Mouse (Mus musculus): ENCODE data around the gene Pnlip. TPM values are rescaled to one million over a fixed set of nuclear protein-coding genes. Genes with fewer than 3 reads are reported as not detected.

The Pnlip gene
- total and polyA plus RNA-seq, 3 experiments = not detected

- H3K36me3 ChIP-seq (ENCODE audit: control insufficient read depth in 1 of 2, insufficient read depth in 2 of 2, low read length in 2 of 2) = no peaks in the 10 kb centered on the region
- H3K27ac ChIP-seq (ENCODE audit: control insufficient read depth, low read depth, low read length) = no peak overlapping the region
- H3K4me1 ChIP-seq (ENCODE audit: control insufficient read depth in 1 of 2, insufficient read depth in 2 of 2, low read length in 2 of 2) = no peaks in the 10 kb centered on the region
- H3K9me3 ChIP-seq (replicated peaks; ENCODE audit: insufficient read depth, low read length) = no peaks in the 10 kb centered on the region
- H3K27me3 ChIP-seq (ENCODE audit: control insufficient read depth in 1 of 2, insufficient read depth in 2 of 2, low read length in 2 of 2) = no peaks in the 10 kb centered on the region
- H3K9ac ChIP-seq (ENCODE audit: control insufficient read depth, low read depth, low read length, poor library complexity, severe bottlenecking) = no peak overlapping the region
- H3K79me2 ChIP-seq (ENCODE audit: control insufficient read depth, insufficient read depth, low read length, poor library complexity) = no peaks in the 10 kb centered on the region
- no peak overlapping the region for H3K4me3 ChIP-seq (ENCODE audit: control insufficient read depth in 1 of 2, insufficient read depth in 1 of 2, low read depth in 2 of 2, low read length in 2 of 2)
- no peak for TF ChIP-seq TBP (IDR thresholded peaks at IDR 0.05; ENCODE audit: low read depth, low read length)
- no peak for DNase-seq (ENCODE audit: low read depth, low spot score)
Observed at GRCm38 (mm10) chr19:58650036-58650435, 2.3 kb upstream of the Pnlip start.

GRCm38 (mm10) chr19:58662098-58662497 lies 9.8 kb downstream of the Pnlip start:
- H3K9ac ChIP-seq (ENCODE audit: control insufficient read depth, low read depth, low read length, poor library complexity, severe bottlenecking) = no peak overlapping the region
- no peaks in the 10 kb centered on the region for H3K79me2 ChIP-seq (ENCODE audit: control insufficient read depth, insufficient read depth, low read length, poor library complexity)
- no peaks in the 10 kb centered on the region for H3K4me1 ChIP-seq (ENCODE audit: control insufficient read depth in 1 of 2, insufficient read depth in 2 of 2, low read length in 2 of 2)
- H3K27me3 ChIP-seq (ENCODE audit: control insufficient read depth in 1 of 2, insufficient read depth in 2 of 2, low read length in 2 of 2) = no peaks in the 10 kb centered on the region
- peak; percentile 6 for DNase-seq (ENCODE audit: low read depth, low spot score)
- H3K36me3 ChIP-seq (ENCODE audit: control insufficient read depth in 1 of 2, insufficient read depth in 2 of 2, low read length in 2 of 2) = no peaks in the 10 kb centered on the region
- no peaks in the 10 kb centered on the region for H3K9me3 ChIP-seq (replicated peaks; ENCODE audit: insufficient read depth, low read length)
- no peak for TF ChIP-seq ZMIZ1 (IDR thresholded peaks at IDR 0.05; ENCODE audit: low read depth, low read length)
- TF ChIP-seq E2F4 (IDR thresholded peaks at IDR 0.05; ENCODE audit: borderline replicate concordance, low read depth, low read length) = no peak
- TF ChIP-seq ELF1 (IDR thresholded peaks at IDR 0.05; ENCODE audit: low read depth, low read length) = no peak
- peak in 1 of 3 experiments; percentile 4; a peak in 1 of 6 replicates for TF ChIP-seq CTCF (IDR thresholded peaks at IDR 0.05 in 2 of 3, conservative IDR thresholded peaks at IDR 0.05 in 1 of 3; ENCODE audit: control insufficient read depth in 1 of 3, insufficient read depth in 1 of 3, low read depth in 2 of 3, low read length in 3 of 3, poor library complexity in 1 of 3, severe bottlenecking in 1 of 3)
- TF ChIP-seq MXI1 (IDR thresholded peaks at IDR 0.05; ENCODE audit: low read depth, low read length) = no peak
- TF ChIP-seq KAT2A (conservative IDR thresholded peaks at IDR 0.05; ENCODE audit: low read depth, low read length) = no peak
- TF ChIP-seq BHLHE40 (IDR thresholded peaks at IDR 0.05; ENCODE audit: borderline replicate concordance, low read depth, low read length) = no peak
- no peak for TF ChIP-seq SMC3 (IDR thresholded peaks at IDR 0.05; ENCODE audit: low read depth, low read length)
- H3K27ac ChIP-seq (ENCODE audit: control insufficient read depth, low read depth, low read length) = no peak overlapping the region
- H3K4me3 ChIP-seq (ENCODE audit: control insufficient read depth in 1 of 2, insufficient read depth in 1 of 2, low read depth in 2 of 2, low read length in 2 of 2) = no peak overlapping the region

- Histone ChIP-seq H3K4me3 (ENCODE audit: control insufficient read depth in 1 of 2, insufficient read depth in 1 of 2, low read depth in 2 of 2, low read length in 2 of 2) (no peak overlapping the region), H3K4me1 (ENCODE audit: control insufficient read depth in 1 of 2, insufficient read depth in 2 of 2, low read length in 2 of 2) (no peaks in the 10 kb centered on the region), H3K79me2 (ENCODE audit: control insufficient read depth, insufficient read depth, low read length, poor library complexity) (no peaks in the 10 kb centered on the region), H3K36me3 (ENCODE audit: control insufficient read depth in 1 of 2, insufficient read depth in 2 of 2, low read length in 2 of 2) (no peaks in the 10 kb centered on the region), H3K9ac (ENCODE audit: control insufficient read depth, low read depth, low read length, poor library complexity, severe bottlenecking) (no peak overlapping the region), H3K27ac (ENCODE audit: control insufficient read depth, low read depth, low read length) (no peak overlapping the region), H3K27me3 (ENCODE audit: control insufficient read depth in 1 of 2, insufficient read depth in 2 of 2, low read length in 2 of 2) (no peaks in the 10 kb centered on the region), H3K9me3 (replicated peaks; ENCODE audit: insufficient read depth, low read length) (no peaks in the 10 kb centered on the region)
- no peak for TF ChIP-seq CHD2 (IDR thresholded peaks at IDR 0.05; ENCODE audit: low read length)
- no peak for TF ChIP-seq ZC3H11A (IDR thresholded peaks at IDR 0.05; ENCODE audit: low read depth, low read length)
- TF ChIP-seq HCFC1 (IDR thresholded peaks at IDR 0.05; ENCODE audit: low read depth, low read length) = no peak
- no peak for TF ChIP-seq NRF1 (IDR thresholded peaks at IDR 0.05; ENCODE audit: insufficient read depth, low read depth, low read length, poor library complexity, severe bottlenecking)
- DNase-seq (ENCODE audit: low read depth, low spot score) = no peak
Observed at GRCm38 (mm10) chr19:58663317-58663716, 11.0 kb downstream of the Pnlip start.
